Mouse (Mus musculus): ENCODE results near the gene Spata25.
A peak's percentile ranks its signal among the peaks of the same experiment; 100 is the strongest.

DNA sequence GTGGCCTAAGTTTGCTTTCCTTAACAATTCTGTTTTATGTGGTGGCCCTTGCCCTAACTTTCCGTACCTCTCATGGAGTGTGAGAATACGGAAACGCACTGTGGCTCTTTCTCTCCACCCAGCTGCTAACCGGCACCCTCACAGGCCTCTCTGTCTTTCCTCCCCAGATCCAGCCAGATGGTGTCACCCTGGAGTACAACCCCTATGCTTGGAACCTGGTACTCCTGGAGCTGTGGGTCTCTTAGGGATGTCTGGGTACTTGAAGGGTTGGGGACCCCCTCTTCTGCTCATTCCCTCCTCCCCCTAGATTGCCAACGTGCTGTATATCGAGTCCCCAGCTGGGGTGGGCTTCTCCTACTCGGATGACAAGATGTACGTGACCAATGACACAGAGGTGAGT is 6.2 kb upstream of the Spata25 start:
- TF ChIP-seq CTCF (IDR thresholded peaks at IDR 0.05; ENCODE audit: low read depth), result peak; percentile 13; the same call in 1 of the 2 replicates
- TF ChIP-seq EP300 (IDR thresholded peaks at IDR 0.05; ENCODE audit: low read depth), result no peak
